Mouse (Mus musculus): ENCODE measurements at regions not wholly inside any gene's neighbourhood (a gene's known extent, or its start where the extent isn't known, plus 50 kb on each side); places are given as distances from the start of the nearest gene placed in this dataset.

GRCm38 (mm10) chr7:136457171-136457570, 437.2 kb upstream of the Mgmt start:
- DNase-seq, result no peak

GRCm38 (mm10) chr7:136457867-136458448, 436.5 kb upstream of the Mgmt start:
- DNase-seq, result peak; percentile 34

- no peak for DNase-seq
Observed at GRCm38 (mm10) chr7:136477135-136477534, 417.3 kb upstream of the Mgmt start.

GRCm38 (mm10) chr7:136480641-136481202, 413.7 kb upstream of the Mgmt start:
- no peak for DNase-seq

- no peak for DNase-seq
Observed at GRCm38 (mm10) chr7:136483237-136483636, 411.2 kb upstream of the Mgmt start.

- DNase-seq, result no peak
Observed at GRCm38 (mm10) chr7:136487556-136487955, 406.9 kb upstream of the Mgmt start.

- DNase-seq, result no peak
Observed at GRCm38 (mm10) chr7:136494862-136495261, 399.6 kb upstream of the Mgmt start.

- no peak for DNase-seq
Observed at GRCm38 (mm10) chr7:136496335-136497242, 397.8 kb upstream of the Mgmt start.

- DNase-seq, result no peak
Observed at GRCm38 (mm10) chr7:136500059-136500458, 394.4 kb upstream of the Mgmt start.

- no peak for DNase-seq
Observed at GRCm38 (mm10) chr7:136501094-136501493, 393.3 kb upstream of the Mgmt start.

- DNase-seq, result peak; percentile 41
Observed at GRCm38 (mm10) chr7:136501855-136502847, 392.3 kb upstream of the Mgmt start.

- DNase-seq, result no peak
Observed at GRCm38 (mm10) chr7:136511389-136511788, 383.0 kb upstream of the Mgmt start.

GRCm38 (mm10) chr7:136515376-136515775, 379.0 kb upstream of the Mgmt start:
- DNase-seq, result no peak

GRCm38 (mm10) chr7:136525821-136526220, 368.6 kb upstream of the Mgmt start:
- DNase-seq, result no peak

- DNase-seq, result peak; percentile 34
Observed at GRCm38 (mm10) chr7:136530006-136530785, 364.2 kb upstream of the Mgmt start.

- no peak for DNase-seq
Observed at GRCm38 (mm10) chr7:136531301-136531700, 363.1 kb upstream of the Mgmt start.

GRCm38 (mm10) chr7:136541876-136542655, 352.3 kb upstream of the Mgmt start:
- DNase-seq, result no peak

GRCm38 (mm10) chr7:136542896-136543295, 351.5 kb upstream of the Mgmt start:
- no peak for DNase-seq

GRCm38 (mm10) chr7:136547837-136548236, 346.6 kb upstream of the Mgmt start:
- DNase-seq, result no peak

GRCm38 (mm10) chr7:136556436-136556835, 338.0 kb upstream of the Mgmt start:
- DNase-seq, result no peak

GRCm38 (mm10) chr7:136559536-136559935, 334.9 kb upstream of the Mgmt start:
- no peak for DNase-seq
